Mouse (Mus musculus): Measurements from ENCODE around the gene Asap3. TPM values are rescaled to one million over a fixed set of nuclear protein-coding genes. Genes with fewer than 3 reads are reported as not detected.

Asap3 gene
- polyA plus RNA-seq (2015; fragmentation: Nextera tagmentation; extraction: Ambion mirVana): 2.9 and 3.9 TPM in 2 replicates

DNA sequence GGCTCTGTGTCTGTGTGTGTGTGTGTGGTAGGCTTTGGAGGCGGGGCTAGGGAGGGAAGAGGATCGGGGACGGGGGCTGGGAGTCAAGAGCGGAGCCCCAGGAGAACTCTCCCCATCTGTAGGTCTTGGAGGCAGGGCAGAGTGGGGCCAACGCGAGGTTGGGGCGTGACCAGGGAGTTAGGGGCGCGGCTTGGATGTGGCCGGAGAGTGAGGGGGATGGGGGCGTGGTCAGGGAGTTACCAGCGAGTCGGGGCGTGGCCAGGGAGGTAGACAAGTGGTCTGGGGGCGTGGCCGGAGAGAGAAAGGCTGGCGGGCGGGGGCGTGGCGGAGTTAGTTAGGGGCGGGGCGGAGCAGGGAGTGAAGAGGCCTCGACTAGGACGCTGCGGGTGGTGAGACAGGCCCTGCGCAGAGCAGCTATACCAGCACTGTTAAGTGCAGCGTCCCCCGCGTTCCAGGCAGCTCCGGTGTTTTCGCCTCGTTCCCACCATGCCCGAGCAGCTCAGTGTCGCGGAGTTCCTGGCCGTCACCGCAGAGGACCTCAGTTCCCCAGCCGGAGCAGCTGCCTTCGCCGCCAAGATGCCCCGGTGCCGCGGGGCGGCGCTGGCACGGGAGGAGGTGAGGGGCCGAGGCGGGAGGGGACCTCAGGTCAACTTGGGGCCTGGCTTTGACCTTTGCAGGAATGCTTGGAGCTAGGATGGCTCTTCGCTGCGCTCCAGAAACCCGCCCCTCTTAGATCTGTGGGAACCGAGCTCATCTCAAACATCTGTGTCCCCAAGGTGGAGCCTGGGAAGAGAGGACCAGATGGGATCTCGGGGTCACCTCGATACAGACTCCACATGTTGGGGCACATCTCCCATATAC is at the start of gene Asap3:
TSS of gene Asap3 (plus strand) at position 333 of the 861 bp plus-strand sequence.
- no peaks in the 10 kb centered on the region for H3K9me3 ChIP-seq (replicated peaks)
- peaks cover 15% of the 10 kb centered on the region for H3K27me3 ChIP-seq
- 0 out of 2 replicates have a peak within 1 kb of the TSS, but pooled peaks have one; percentile 16 for H3K27ac ChIP-seq
- peak within 1 kb of the TSS; percentile 81 for H3K9ac ChIP-seq
- peak; percentile 90 for ATAC-seq
- peaks cover 13% of the 10 kb centered on the region for H3K4me1 ChIP-seq
- WGBS: under 1% methylated on average over 51 of the region's 54 CpGs
- H3K4me2 ChIP-seq: peak within 1 kb of the TSS; percentile 99
- H3K4me3 ChIP-seq: peak within 1 kb of the TSS; percentile 59
- no peaks in the 10 kb centered on the region for H3K36me3 ChIP-seq (ENCODE audit: poor library complexity, severe bottlenecking)

DNA sequence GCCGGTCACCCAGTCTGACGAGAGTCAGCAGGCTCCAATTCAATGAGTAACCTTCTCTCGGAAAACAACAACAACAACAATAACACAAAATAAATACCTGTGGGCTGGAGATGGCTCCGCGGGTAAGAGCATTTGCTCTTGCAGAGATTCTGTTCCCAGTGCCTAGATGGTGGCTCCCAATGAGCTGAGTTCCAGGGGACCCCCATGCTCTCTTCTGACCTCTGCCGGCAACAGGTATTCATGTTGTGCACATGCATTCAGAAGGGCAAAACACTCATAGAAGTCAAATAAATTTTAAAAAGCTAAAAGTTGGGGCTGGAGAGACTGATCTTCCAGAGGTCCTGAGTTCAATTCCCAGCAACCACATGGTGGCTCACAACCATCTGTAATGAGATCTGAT is 47.7 kb upstream of the Asap3 start:
- no peak overlapping the region for H3K4me2 ChIP-seq
- no peaks in the 10 kb centered on the region for H3K9me3 ChIP-seq (replicated peaks)
- ATAC-seq: no peak
- H3K36me3 ChIP-seq (ENCODE audit: poor library complexity, severe bottlenecking): no peaks in the 10 kb centered on the region
- peaks cover 12% of the 10 kb centered on the region for H3K4me1 ChIP-seq
- H3K9ac ChIP-seq: no peak overlapping the region
- H3K27me3 ChIP-seq: no peaks in the 10 kb centered on the region
- WGBS: 87% methylated on average over 6 of the region's 6 CpGs
- no peak overlapping the region for H3K27ac ChIP-seq
- no peak overlapping the region for H3K4me3 ChIP-seq

DNA sequence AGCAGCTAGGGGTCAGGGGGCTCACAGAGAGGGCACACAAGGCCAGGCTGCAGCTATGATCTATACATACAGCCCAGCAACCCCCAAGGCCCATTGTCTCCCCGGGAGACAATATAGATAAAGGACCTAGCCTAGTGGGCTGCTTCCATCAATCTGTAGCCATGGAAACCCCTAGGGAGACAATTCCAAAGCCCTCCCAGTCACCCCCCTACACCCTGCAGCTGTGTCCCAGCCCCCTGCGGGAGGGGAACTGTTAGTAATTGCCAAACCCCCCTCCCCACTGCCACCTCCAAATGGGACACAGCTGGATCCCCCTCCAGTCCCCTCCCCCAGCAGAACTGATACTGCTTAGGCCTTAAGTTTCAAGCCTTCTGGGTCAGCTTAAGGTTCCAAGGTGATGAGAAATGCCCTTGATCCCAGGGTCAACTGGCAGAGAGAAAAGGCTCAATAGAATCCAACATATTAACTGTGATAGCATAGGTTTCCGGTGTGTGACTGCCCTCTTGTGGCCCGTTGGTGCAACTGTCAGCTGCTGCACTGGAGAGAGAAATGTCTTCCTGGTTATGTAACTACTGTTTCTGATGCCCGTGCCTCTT is 46.3 kb upstream of the Asap3 start:
- peak; percentile 82 for ATAC-seq
- no peak overlapping the region for H3K4me2 ChIP-seq
- H3K27me3 ChIP-seq: no peaks in the 10 kb centered on the region
- no peaks in the 10 kb centered on the region for H3K9me3 ChIP-seq (replicated peaks)
- no peaks in the 10 kb centered on the region for H3K36me3 ChIP-seq (ENCODE audit: poor library complexity, severe bottlenecking)
- peaks cover 12% of the 10 kb centered on the region for H3K4me1 ChIP-seq
- H3K27ac ChIP-seq: peak overlapping the region; percentile 55
- H3K9ac ChIP-seq: peak overlapping the region; percentile 35; the same call in 1 of the 2 replicates
- H3K4me3 ChIP-seq: no peak overlapping the region
- under 1% methylated on average over 5 of the region's 5 CpGs for WGBS

DNA sequence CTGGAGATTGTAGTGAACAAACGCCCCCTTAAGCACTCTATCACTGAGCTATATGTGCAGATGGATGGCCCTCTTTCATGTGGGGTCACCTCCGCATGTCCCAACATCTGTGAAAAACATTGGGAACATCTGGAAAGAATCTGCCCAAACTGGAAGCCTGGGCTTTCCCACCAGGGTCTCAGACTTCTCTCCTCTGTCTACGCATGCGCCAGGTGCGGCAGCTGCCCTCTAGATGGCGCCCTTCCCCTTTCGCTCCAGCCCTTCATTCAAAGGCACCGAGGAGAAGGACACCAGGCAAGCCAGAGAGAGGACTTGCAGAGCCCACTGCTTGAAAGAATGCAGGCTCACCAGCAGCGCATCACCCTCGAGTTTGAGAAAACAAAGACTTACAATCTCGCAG is 42.7 kb upstream of the Asap3 start:
- no peak overlapping the region for H3K27ac ChIP-seq
- no peak overlapping the region for H3K9ac ChIP-seq
- H3K4me1 ChIP-seq: peaks cover 12% of the 10 kb centered on the region
- WGBS: 2% methylated on average over 11 of the region's 11 CpGs
- ATAC-seq: peak; percentile 71
- H3K27me3 ChIP-seq: no peaks in the 10 kb centered on the region
- H3K9me3 ChIP-seq (replicated peaks): no peaks in the 10 kb centered on the region
- no peak overlapping the region for H3K4me3 ChIP-seq
- peak overlapping the region; percentile 18; the same call in 1 of the 2 replicates for H3K4me2 ChIP-seq
- no peaks in the 10 kb centered on the region for H3K36me3 ChIP-seq (ENCODE audit: poor library complexity, severe bottlenecking)

DNA sequence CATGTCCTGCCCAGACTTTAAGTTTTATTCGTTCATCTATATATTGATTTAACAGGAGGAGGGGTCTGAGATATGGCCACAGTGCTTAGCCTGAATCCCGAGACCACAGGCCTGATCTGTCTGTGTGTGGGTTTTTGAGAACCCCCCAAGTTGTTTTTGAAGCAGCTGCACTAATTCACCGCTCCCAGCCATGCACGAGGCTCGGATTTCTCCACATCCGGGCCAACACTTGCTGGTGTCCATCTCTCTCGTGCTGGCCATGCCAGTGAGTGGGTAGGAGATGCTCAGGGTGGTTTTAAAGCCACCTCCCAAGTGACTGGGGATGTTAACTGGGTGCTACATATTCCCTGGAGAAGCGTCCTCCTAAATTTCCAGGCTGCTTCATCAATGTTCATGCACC is 41.2 kb upstream of the Asap3 start:
- ATAC-seq: no peak
- H3K36me3 ChIP-seq (ENCODE audit: poor library complexity, severe bottlenecking): no peaks in the 10 kb centered on the region
- WGBS: 81% methylated on average over 8 of the region's 8 CpGs

DNA sequence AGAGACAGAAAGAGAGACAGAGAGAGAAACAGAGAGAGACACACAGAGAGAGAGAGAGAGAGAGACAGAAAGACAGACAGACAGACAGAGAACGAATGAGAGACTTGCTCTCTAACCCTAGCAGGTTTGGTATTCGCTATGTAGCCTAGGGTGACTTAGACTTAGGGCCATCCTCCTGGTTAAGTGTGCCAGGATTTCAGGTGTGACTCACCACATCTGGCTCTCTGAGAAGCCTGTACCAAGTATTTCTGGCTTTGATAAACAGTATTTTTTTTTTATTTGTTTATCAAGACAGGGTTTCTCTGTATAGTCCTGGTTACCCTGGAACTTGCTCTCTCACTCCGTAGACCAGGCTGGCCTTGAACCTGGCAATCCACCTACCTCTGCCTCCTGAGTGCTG is 38.5 kb upstream of the Asap3 start:
- no peaks in the 10 kb centered on the region for H3K36me3 ChIP-seq (ENCODE audit: poor library complexity, severe bottlenecking)
- no peaks in the 10 kb centered on the region for H3K27me3 ChIP-seq
- H3K4me3 ChIP-seq: no peak overlapping the region
- no peak for ATAC-seq
- 80% methylated on average over 3 of the region's 3 CpGs for WGBS
- no peak overlapping the region for H3K4me2 ChIP-seq
- no peaks in the 10 kb centered on the region for H3K9me3 ChIP-seq (replicated peaks)
- H3K9ac ChIP-seq: no peak overlapping the region
- H3K4me1 ChIP-seq: peaks cover 12% of the 10 kb centered on the region
- H3K27ac ChIP-seq: no peak overlapping the region

More for the DNA sequence above, 41.2 kb upstream of the Asap3 start:
- no peaks in the 10 kb centered on the region for H3K9me3 ChIP-seq (replicated peaks)
- H3K4me3 ChIP-seq: no peak overlapping the region
- no peak overlapping the region for H3K27ac ChIP-seq
- peaks cover 6% of the 10 kb centered on the region for H3K4me1 ChIP-seq
- no peak overlapping the region for H3K4me2 ChIP-seq
- no peaks in the 10 kb centered on the region for H3K27me3 ChIP-seq
- no peak overlapping the region for H3K9ac ChIP-seq

DNA sequence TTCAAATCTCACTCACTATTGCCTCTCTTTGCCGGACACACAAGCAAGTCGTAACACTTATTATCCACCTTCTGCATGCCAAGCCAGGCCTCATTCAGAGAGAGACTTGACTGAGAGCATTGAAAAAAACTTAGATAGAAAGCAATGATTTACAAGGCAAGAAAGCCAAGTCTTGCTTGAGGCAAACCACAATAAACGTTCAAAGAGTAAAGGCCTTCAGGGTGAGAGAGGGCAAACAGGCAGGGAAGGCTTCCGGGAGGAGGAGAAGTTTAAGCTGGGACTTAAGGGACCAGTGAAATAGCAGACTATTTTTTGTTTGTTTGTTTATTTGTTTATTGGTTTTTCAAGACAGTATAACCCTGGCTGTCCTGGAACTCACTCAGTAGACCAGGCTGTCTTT is 35.8 kb upstream of the Asap3 start:
- Histone ChIP-seq H3K4me2 (no peak overlapping the region), H3K27me3 (no peaks in the 10 kb centered on the region), H3K4me1 (peaks cover 39% of the 10 kb centered on the region), H3K27ac (no peak overlapping the region), H3K36me3 (ENCODE audit: poor library complexity, severe bottlenecking) (no peaks in the 10 kb centered on the region), H3K4me3 (no peak overlapping the region), H3K9ac (no peak overlapping the region), H3K9me3 (replicated peaks) (no peaks in the 10 kb centered on the region)
- WGBS: 84% methylated on average over 4 of the region's 4 CpGs
- ATAC-seq: no peak

DNA sequence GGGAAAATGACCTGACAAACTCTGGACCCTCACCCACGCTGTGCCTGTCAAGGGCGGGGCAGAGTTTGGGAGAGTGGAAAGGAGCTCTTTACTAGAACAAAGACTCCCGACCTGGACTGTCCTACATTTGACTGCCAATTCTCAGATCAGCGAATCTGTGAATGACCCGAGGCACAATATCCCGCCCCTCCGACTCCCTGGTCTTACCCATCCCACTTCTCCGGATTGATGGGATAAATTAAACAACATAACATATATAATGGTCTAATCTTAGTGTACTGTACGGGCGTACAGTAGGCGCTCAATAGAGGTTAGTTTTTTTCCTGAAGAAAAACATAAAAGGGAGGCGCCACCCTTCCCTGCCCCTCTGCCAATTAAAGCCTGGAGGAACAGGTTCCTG is 34.7 kb upstream of the Asap3 start:
- 13% methylated on average over 12 of the region's 12 CpGs for WGBS
- H3K36me3 ChIP-seq (ENCODE audit: poor library complexity, severe bottlenecking): no peaks in the 10 kb centered on the region
- peak overlapping the region; percentile 65 for H3K9ac ChIP-seq
- peak overlapping the region; percentile 74 for H3K4me3 ChIP-seq
- peak overlapping the region; percentile 100 for H3K4me2 ChIP-seq
- peaks cover 47% of the 10 kb centered on the region for H3K4me1 ChIP-seq
- H3K27ac ChIP-seq: no peak overlapping the region
- no peaks in the 10 kb centered on the region for H3K27me3 ChIP-seq
- peak; percentile 31 for ATAC-seq
- H3K9me3 ChIP-seq (replicated peaks): no peaks in the 10 kb centered on the region

DNA sequence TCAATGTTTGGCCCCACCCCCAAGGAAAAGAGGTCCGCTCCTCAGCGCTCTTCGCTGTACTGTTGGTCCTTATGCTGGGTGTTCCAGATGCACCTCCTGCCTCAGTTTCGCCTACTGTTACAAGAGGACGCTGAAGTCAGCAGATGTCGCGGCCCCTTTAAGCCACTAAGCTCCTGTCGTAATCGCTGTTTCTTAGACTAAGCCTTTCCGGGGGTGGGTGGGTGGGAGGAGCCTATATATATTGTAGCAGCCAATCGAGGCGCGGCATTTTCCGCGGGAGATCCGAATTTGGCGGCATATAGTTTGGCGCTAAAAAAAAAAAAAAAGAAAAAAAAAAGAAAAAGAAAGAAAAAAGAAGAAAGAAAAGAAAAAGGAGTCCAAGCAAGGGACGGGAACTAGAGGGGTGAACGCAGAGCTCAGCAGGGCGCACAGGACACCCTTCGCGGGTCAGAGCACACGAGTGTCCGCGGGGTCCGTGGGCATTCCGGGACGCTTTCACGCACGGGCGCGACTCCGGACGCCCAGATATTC is 34.1 kb upstream of the Asap3 start, which contains the start of gene E2f2:
TSS of gene E2f2 (plus strand) at position 384 of the 531 bp plus-strand sequence.
- Histone ChIP-seq H3K4me1 (peaks cover 54% of the 10 kb centered on the region), H3K36me3 (ENCODE audit: poor library complexity, severe bottlenecking) (no peaks in the 10 kb centered on the region), H3K9ac (peak within 1 kb of the TSS; percentile 77), H3K27me3 (no peaks in the 10 kb centered on the region), H3K27ac (peak within 1 kb of the TSS; percentile 61), H3K4me3 (peak within 1 kb of the TSS; percentile 74), H3K4me2 (peak within 1 kb of the TSS; percentile 100), H3K9me3 (replicated peaks) (no peaks in the 10 kb centered on the region)
- ATAC-seq: peak; percentile 82
- WGBS: under 1% methylated on average over 35 of the region's 35 CpGs

DNA sequence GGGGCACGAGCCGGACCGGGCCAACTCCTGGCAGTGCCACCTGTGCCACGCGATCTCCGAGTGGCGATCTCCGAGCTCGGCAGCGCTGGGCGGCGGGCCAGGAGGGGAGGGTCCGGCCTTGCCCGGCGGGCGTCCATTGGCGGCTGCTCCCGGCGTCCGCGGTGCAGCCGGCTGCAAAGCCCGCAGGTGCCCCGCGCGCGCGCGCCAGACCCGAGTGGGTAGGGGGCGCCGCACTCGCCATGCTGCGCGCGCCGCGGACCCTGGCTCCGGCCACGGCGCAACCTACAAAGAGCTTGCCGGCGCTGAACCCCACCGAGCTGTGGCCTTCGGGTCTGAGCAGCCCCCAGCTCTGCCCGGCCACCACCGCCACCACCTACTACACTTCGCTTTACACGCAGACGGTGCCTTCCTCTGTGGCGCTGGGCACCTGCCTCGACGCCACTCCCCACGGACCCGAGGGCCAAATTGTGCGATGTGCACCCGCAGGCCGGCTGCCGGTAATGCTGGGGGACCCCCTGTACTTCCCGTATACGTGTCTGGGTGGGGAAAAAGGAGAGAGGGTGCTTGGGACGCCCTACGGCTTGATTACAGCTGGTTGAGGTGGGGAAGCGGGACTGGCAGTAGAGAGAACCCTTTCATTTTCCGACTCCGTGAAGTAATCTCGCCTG is 33.5 kb upstream of the Asap3 start:
- ATAC-seq: peak; percentile 52; the same call in 1 of the 2 replicates
- Histone ChIP-seq H3K27me3 (no peaks in the 10 kb centered on the region), H3K4me2 (peak overlapping the region; percentile 100), H3K36me3 (ENCODE audit: poor library complexity, severe bottlenecking) (no peaks in the 10 kb centered on the region), H3K4me3 (peak overlapping the region; percentile 74), H3K4me1 (peaks cover 60% of the 10 kb centered on the region), H3K9ac (peak overlapping the region; percentile 77), H3K9me3 (replicated peaks) (no peaks in the 10 kb centered on the region), H3K27ac (peak overlapping the region; percentile 61)
- WGBS: under 1% methylated on average over 61 of the region's 67 CpGs

DNA sequence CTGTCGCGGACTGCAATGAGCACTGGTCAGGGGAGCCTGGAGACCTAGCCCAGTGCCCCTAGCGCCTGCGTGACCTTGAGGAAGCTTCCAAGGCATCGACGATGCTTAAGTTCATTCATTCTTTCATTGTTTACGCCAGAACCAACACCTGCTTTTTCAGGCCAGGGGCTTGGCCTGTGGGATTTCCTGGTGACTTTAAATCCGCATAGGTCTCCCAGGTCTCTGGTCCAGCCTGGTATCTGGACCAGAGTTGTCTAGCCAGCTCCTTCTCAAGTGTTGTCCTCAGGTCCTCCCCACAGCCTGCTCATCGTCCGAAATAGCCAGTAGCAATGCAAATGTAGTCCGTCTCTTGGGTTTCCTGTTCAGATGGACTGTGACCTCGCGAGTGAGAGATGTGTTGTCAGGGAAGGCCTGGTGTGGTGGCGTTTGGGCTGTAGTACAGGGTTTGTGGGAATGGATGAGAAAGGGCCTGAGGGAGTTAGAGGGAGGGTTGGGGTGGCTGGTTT is 32.9 kb upstream of the Asap3 start:
- Histone ChIP-seq H3K27me3 (no peaks in the 10 kb centered on the region), H3K4me1 (peaks cover 66% of the 10 kb centered on the region), H3K4me2 (peak overlapping the region; percentile 100), H3K4me3 (peak overlapping the region; percentile 74), H3K36me3 (ENCODE audit: poor library complexity, severe bottlenecking) (no peaks in the 10 kb centered on the region), H3K27ac (peak overlapping the region; percentile 61; the same call in 1 of the 2 replicates), H3K9me3 (replicated peaks) (no peaks in the 10 kb centered on the region), H3K9ac (peak overlapping the region; percentile 77)
- 3% methylated on average over 14 of the region's 14 CpGs for WGBS
- ATAC-seq: 0 out of 2 replicates have a peak, but pooled peaks have one; percentile 2

Data from forebrain, embryonic 13.5 days (tissue).